Mouse (Mus musculus) adrenal gland, adult 18-20 months (tissue): ENCODE results near the gene Nsl1. TPM values are rescaled to one million over a fixed set of nuclear protein-coding genes. Genes with fewer than 3 reads are reported as not detected.
"Not testable (repeated sequence)": the region's sequence is repeated elsewhere in the genome, so short reads cannot be mapped to it uniquely, and the experiment has no call there.

Experiments
- DNase-seq, 2 experiments: peaks; one replicate each; pipeline ENCODE4 v3.0.0; 2021 to 2022; ENCODE audit warnings: low spot score in 2 of 2
- long read RNA-seq, 2 experiments: library from polyadenylated mRNA; stranded (forward); transcript quantifications; one replicate each; pipeline ENCODE4 v2.0.0; 2021
- total RNA-seq, 2 experiments: library from RNA; stranded (reverse); gene quantifications; 1 replicate in 1 of 2; 2 replicates in 1 of 2; pipeline ENCODE4 v1.2.3; 2021

Nsl1 gene
- total RNA-seq, result under 1 TPM; 0.58 to 0.63 TPM
- long read RNA-seq, experiment 1, result 0 reads
- long read RNA-seq, experiment 2, full-length matches to known transcripts, result 4 of 5 reads
- long read RNA-seq, experiment 2, partial matches to known transcripts, result 0 of 5 reads
- long read RNA-seq, experiment 2, other reads (novel, unspliced or antisense), result 1 of 5 reads

GRCm38 (mm10) chr1:191062781-191063485, at the start of gene Nsl1, which contains the start of gene Tatdn3:
TSS of gene Nsl1 (plus strand) at chr1:191063012.
TSS of gene Tatdn3 (minus strand) at chr1:191062932.
- DNase-seq, result peak; percentile 96

- DNase-seq, result no peak
Observed at GRCm38 (mm10) chr1:191014271-191014670, 48.5 kb upstream of the Nsl1 start.

GRCm38 (mm10) chr1:191019803-191020202, 43.0 kb upstream of the Nsl1 start:
- no peak for DNase-seq

- no peak for DNase-seq
Observed at GRCm38 (mm10) chr1:191020217-191020924, 42.4 kb upstream of the Nsl1 start.

- no peak for DNase-seq
Observed at GRCm38 (mm10) chr1:191021016-191021415, 41.8 kb upstream of the Nsl1 start.

- no peak for DNase-seq
Observed at GRCm38 (mm10) chr1:191023140-191023539, 39.7 kb upstream of the Nsl1 start.

GRCm38 (mm10) chr1:191023806-191024205, 39.0 kb upstream of the Nsl1 start:
- DNase-seq, result not testable (repeated sequence)

- peak in 1 of 2 experiments; percentile 38 for DNase-seq
Observed at GRCm38 (mm10) chr1:191025016-191026012, 37.5 kb upstream of the Nsl1 start.

GRCm38 (mm10) chr1:191026021-191026713, 36.6 kb upstream of the Nsl1 start, which contains the start of gene Flvcr1:
TSS of gene Flvcr1 (minus strand) at chr1:191026158.
- DNase-seq, result peak; percentile 97 to 99

- no peak for DNase-seq
Observed at GRCm38 (mm10) chr1:191030182-191030581, 32.6 kb upstream of the Nsl1 start.

- DNase-seq, result not testable (repeated sequence)
Observed at GRCm38 (mm10) chr1:191030922-191031425, 31.8 kb upstream of the Nsl1 start.

GRCm38 (mm10) chr1:191035649-191036048, 27.2 kb upstream of the Nsl1 start:
- no peak for DNase-seq

GRCm38 (mm10) chr1:191036554-191037334, 26.1 kb upstream of the Nsl1 start, which contains the start of gene Spata45:
TSS of gene Spata45 (plus strand) at chr1:191036639.
- no peak for DNase-seq

GRCm38 (mm10) chr1:191037999-191038398, 24.8 kb upstream of the Nsl1 start:
- DNase-seq, result no peak

GRCm38 (mm10) chr1:191041352-191041751, 21.5 kb upstream of the Nsl1 start:
- DNase-seq, result no peak

GRCm38 (mm10) chr1:191042106-191042505, 20.7 kb upstream of the Nsl1 start:
- DNase-seq, result no peak

- DNase-seq, result no peak
Observed at GRCm38 (mm10) chr1:191042688-191043087, 20.1 kb upstream of the Nsl1 start.

- no peak for DNase-seq
Observed at GRCm38 (mm10) chr1:191045264-191045663, 17.5 kb upstream of the Nsl1 start.

- no peak for DNase-seq
Observed at GRCm38 (mm10) chr1:191046231-191046824, 16.5 kb upstream of the Nsl1 start.
